Mouse (Mus musculus): Measurements from ENCODE around the gene Msh5.
"Not testable (repeated sequence)": the region's sequence is repeated elsewhere in the genome, so short reads cannot be mapped to it uniquely, and the experiment has no call there.

Gene Msh5

DNA sequence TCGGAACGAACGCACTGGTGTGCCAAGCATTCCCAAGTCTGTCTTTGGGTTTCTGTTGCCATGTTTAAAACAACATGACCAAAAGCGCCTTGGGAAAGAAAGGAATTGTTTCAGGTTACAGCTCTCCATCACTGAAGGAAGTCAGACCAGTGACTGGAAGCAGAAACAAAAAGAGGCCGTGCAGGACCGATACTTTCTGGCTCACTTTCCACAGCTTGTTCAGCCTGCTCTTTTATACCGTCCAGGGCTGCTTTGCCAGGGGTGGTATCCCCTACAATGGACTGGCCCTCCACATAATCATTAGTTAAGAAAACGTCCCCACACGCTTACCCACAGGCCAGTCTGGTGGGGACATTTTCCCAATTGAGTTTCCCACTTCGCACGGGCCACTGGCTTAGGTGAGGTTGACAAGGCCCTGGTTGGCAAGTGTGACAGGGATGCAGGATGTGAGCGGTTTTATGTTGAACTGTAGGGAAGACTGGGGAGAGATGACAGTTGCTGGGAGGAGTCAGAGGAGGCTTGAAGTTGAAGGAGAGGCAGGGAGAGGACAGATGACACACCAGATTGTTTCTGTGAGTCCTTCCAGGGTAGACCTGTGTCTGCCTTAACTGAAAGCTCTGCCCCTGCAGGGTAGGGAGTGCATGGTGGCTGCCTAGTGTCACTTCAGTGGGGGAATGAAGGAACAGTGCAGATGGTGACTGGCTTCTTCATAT lies 44.2 kb downstream of the Msh5 start:
- peak; percentile 50 for DNase-seq (ENCODE audit: inconsistent ontology term)

GRCm38 (mm10) chr17:35001452-35002152 lies 44.9 kb downstream of the Msh5 start:
- peak; percentile 56 for DNase-seq (ENCODE audit: inconsistent ontology term)

DNA sequence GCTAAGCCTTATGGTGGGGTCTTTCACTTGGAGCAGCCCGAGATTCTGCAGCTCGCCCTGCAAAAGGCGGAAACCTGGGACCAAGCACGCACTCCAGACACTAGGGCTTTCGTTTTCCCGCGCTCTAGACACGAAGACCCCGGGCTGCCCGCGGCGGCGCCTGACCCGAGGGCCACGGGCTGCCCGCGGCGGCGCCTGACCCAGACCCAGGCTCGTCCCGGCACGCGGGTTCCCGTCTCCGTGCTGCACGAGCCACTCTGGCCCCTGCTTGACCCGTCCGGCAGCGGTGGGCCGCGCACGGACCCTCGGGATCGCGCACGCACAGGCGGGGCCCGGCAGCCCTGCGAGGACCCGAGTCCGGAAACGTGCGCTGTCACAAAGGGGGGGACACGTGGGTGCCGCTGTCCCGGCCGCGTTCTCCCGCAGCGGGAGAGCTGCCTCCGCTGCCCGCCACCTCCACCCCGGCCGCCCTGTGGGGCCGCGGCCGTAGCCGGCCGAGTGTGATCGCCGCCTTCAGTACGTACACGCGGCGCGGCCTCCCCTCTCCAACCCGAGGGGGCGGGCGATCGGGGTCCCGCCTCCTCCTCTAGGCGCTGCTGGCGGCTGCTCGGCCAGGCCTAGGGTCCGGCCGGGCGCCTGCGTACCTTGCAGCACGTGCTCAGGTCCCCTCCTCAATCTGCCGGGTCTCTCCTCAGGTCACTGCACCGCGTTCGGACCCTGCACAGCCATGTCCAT lies 45.7 kb downstream of the Msh5 start, which contains the start of gene Vars:
Vars (plus strand) TSS at position 271 of the 735 bp plus-strand sequence.
- peak; percentile 95 for DNase-seq (ENCODE audit: inconsistent ontology term)

DNA sequence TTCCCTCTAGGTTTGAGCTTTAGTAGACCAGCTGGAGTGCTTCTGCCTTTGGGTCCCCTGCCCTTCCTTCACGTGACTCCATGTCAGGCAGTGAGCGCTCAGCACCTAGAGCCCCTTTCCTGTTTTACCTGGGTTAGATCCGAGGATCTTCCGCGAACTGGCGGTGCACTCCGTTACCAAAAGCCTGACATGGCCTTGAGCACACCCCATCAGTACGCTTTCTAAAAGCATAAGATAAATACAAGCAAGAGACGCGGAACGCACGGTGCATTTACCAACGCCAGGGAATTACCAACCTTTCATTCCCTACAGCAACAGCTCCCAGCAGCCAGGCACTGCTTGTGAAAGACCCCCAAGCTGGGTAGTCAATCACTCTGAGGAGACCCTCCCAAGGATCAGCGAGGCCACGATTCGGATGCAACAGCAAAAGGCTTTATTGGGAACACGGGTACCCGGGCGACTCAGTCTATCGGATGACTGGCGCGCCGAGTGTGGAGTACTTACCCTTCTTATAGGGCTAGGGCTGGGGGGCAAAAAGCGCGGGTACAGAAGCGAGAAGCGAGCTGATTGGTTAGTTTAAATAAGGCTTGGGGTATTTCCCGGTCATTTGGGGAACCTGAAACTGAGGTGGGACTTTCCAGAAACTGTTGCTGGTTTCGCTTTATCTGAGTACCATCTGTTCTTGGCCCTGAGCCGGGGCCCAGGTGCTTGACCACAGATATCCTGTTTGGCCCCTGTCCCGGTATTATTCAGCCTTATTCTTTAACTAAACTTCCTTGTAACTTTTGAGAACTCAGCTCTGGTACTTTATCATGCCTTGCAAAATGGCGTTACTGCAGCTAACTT lies 46.5 kb downstream of the Msh5 start:
- peak; percentile 29 for DNase-seq (ENCODE audit: inconsistent ontology term)

DNA sequence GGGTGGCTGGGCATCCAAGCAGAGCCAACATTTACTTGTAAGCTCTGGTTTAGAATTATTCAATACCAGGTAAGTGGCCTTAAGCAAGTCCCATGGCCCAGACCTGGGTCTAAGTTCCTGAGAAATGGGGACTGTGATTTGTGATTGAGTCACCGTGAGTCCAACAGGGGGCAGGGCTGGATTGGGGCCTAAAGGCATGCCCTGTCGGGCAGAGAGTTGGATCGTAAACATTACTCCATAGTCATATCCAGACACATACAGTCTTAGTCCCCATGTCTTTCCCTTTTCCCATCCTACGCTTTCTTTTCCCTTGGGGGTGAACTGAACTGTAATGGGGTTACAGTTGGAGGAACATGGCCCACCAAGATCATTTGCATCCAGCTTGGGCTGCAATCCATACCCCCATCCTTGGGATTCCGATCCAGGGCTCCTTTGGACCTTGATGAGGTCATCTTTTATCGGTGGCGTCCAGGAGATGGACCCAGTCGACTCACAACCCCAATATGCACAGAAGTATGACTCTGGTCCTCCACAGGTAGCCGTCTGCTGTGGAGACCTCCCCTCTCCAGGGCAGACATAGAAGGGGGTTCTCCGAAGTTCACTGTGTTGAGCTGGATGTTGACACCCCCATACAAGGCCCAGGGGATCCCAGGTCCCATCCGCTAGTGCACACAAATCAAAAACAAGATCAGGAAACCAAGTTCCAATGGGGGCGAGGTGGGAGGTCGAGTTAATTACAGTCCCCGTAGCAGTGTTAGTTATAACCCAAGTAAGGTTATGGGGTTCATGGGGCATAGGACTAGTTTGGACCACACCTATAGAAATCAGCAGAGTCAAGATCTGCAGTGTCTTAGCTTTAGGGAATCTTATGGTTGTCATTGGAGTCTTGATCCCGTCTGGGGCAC lies 47.8 kb downstream of the Msh5 start:
- DNase-seq (ENCODE audit: inconsistent ontology term), result no peak

DNA sequence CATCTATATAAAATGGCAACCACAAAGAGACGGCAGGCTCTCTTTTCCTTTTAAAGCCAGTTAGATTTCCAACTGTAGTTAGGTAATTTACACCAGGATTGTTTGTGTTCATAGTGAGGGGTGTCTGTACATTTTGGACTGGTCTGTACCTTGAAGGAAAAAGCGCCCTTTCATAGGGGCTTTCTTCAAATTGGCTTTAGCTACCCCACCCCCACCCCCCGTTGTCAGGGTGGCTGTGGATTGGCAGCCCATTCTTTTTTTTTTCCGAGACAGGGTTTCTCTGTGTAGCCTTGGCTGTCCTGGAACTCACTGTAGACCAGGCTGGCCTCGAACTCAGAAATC lies 49.4 kb downstream of the Msh5 start:
- DNase-seq (ENCODE audit: inconsistent ontology term), result no peak

GRCm38 (mm10) chr17:34996411-34997141 lies 50.0 kb downstream of the Msh5 start:
- DNase-seq (ENCODE audit: inconsistent ontology term), result no peak

GRCm38 (mm10) chr17:34995927-34996326 lies 50.6 kb downstream of the Msh5 start:
- DNase-seq (ENCODE audit: inconsistent ontology term), result not testable (repeated sequence)

GRCm38 (mm10) chr17:34995192-34995591 lies 51.4 kb downstream of the Msh5 start:
- not testable (repeated sequence) for DNase-seq (ENCODE audit: inconsistent ontology term)

DNA sequence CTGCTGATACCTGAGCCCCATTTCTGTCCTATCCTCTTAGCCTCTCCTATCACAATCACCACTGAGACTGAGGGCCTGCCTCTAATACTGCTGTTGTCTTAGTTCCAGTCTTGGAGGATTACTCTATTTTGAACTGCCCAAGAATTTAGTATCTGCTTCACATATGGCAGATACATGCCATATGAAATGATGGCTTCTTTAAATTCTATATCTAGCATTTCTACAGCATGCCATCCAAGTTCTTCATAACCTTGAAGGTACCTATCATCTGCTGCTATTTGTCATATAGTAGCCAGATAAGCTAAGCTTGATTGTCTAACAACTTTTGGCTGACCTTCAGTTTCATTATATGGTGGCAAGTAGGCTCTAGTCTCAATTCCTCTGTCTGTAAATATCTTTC lies 51.8 kb downstream of the Msh5 start:
- DNase-seq (ENCODE audit: inconsistent ontology term), result no peak

DNA sequence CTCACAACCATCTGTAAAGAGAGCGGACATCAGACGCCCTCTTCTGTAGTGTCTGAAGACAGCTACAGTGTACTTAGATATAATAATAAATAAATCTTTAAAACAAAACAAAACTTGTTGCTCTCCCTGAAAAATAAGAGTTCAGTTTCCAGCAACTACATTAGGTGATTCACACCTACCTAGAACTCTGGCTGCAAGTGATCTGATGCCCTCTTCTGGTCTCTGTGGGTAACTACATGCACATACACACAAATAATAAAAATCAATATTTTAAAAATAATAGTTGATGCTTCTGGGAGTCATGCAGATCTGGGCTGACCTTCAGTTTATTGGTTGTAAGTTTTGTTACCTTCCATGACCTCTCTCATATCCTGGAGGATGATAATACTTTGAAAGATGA lies 62.3 kb downstream of the Msh5 start:
- DNase-seq (ENCODE audit: inconsistent ontology term), result no peak

DNA sequence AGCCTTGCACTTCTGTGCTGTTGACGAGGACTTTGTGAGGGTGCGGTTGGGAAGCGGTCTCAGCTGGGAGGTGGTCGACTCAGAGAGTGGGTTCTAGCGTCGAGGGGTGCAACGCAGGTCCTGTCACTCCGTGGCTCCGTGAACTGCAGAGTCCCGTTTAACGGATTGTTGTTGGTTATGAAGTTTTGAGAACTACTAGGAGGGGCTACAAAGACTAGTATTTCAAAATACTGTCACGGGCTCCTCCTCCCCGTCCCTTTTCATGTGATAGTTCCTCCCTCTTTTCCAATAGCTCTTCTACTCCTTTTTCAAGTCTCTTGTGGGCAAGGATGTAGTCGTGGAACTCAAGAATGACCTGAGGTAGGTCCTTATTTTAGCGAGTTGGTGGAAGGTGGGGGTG lies 64.2 kb downstream of the Msh5 start:
- no peak for DNase-seq (ENCODE audit: inconsistent ontology term)

DNA sequence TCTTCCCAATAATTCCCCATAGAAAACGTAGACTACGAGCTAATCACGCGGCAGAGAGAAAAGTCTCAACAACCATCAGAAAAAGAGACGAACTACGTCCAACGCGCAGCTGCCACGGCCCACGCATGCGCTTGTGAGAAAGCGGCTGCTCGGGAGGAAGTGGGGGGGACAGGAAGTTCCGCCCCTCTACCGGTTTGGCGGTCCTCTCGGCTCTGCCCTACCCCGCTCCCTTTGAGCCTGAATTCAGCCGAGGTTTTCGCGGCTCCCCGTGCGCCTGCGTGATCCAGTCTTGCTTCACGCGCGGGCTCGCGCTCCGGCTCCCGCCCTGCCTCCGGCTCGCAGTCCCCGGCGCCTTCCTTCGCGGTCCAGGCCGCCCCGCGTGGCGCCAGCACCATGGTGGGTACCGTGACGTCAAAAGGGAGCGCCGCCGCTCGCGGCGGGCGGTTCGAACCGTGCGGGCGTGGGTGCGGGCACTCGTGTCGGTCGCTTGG lies 64.8 kb downstream of the Msh5 start, which contains the start of gene Lsm2:
Lsm2 (plus strand) TSS at position 173 of the 491 bp plus-strand sequence.
- peak; percentile 95 for DNase-seq (ENCODE audit: inconsistent ontology term)

DNA sequence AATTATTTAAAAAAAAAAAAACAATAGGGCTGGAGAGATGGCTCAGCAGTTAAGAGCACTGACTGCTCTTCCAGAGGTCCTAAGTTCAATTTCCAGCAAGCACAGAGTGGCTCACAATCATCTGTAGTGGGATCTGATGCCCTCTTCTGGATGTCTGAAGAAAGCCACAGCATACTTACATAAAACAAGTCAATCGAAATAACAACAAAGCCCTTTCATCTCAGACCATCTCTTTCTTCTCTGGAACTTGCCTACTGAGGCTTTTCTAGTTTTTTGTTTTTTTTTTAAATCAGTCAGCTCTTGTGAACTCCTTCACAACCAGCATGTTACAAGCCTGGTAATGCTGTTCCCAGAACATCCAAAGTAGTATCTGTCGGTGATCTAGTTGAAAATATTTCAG lies 65.9 kb downstream of the Msh5 start:
- peak; percentile 72 for DNase-seq (ENCODE audit: inconsistent ontology term)

- no peak for DNase-seq (ENCODE audit: inconsistent ontology term)
Measured at GRCm38 (mm10) chr17:34979631-34980030, 66.9 kb downstream of the Msh5 start.

All from Muller cell, postnatal 12 days (primary cell).